Mouse (Mus musculus): ENCODE data around the gene Ric1.
A peak's percentile ranks its signal among the peaks of the same experiment; 100 is the strongest.
"Not testable (repeated sequence)": the region's sequence is repeated elsewhere in the genome, so short reads cannot be mapped to it uniquely, and the experiment has no call there.

Gene Ric1

GRCm38 (mm10) chr19:29534030-29534429, 11.9 kb downstream of the Ric1 start:
- DNase-seq, result no peak

GRCm38 (mm10) chr19:29542256-29542970, 20.3 kb downstream of the Ric1 start:
- no peak for DNase-seq

GRCm38 (mm10) chr19:29544026-29544425, 21.9 kb downstream of the Ric1 start:
- no peak for DNase-seq

GRCm38 (mm10) chr19:29550618-29551017, 28.5 kb downstream of the Ric1 start:
- DNase-seq, result no peak

GRCm38 (mm10) chr19:29551128-29551527, 29.0 kb downstream of the Ric1 start:
- DNase-seq, result no peak

GRCm38 (mm10) chr19:29551980-29552379, 29.9 kb downstream of the Ric1 start:
- DNase-seq, result not testable (repeated sequence)

GRCm38 (mm10) chr19:29557171-29557845, 35.2 kb downstream of the Ric1 start:
- DNase-seq, result not testable (repeated sequence)

GRCm38 (mm10) chr19:29562166-29562565, 40.1 kb downstream of the Ric1 start:
- DNase-seq, result no peak

GRCm38 (mm10) chr19:29562603-29563002, 40.5 kb downstream of the Ric1 start:
- DNase-seq, result no peak

- peak; percentile 48 for DNase-seq
Measured at GRCm38 (mm10) chr19:29563258-29563779, 41.2 kb downstream of the Ric1 start.

- no peak for DNase-seq
Measured at GRCm38 (mm10) chr19:29566512-29566911, 44.4 kb downstream of the Ric1 start.

- DNase-seq, result no peak
Measured at GRCm38 (mm10) chr19:29582439-29582838, 60.4 kb downstream of the Ric1 start.

GRCm38 (mm10) chr19:29583734-29584133, 61.7 kb downstream of the Ric1 start:
- DNase-seq, result no peak

- DNase-seq, result not testable (repeated sequence)
Measured at GRCm38 (mm10) chr19:29593783-29594182, 71.7 kb downstream of the Ric1 start.

GRCm38 (mm10) chr19:29596276-29596675, 74.2 kb downstream of the Ric1 start:
- no peak for DNase-seq

- no peak for DNase-seq
Measured at GRCm38 (mm10) chr19:29596985-29597384, 74.9 kb downstream of the Ric1 start.

GRCm38 (mm10) chr19:29598981-29599380, 76.9 kb downstream of the Ric1 start:
- no peak for DNase-seq

- no peak for DNase-seq
Measured at GRCm38 (mm10) chr19:29603548-29604353, 81.7 kb downstream of the Ric1 start.

GRCm38 (mm10) chr19:29604653-29605052, 82.6 kb downstream of the Ric1 start:
- DNase-seq, result no peak

- no peak for DNase-seq
Measured at GRCm38 (mm10) chr19:29607521-29607920, 85.4 kb downstream of the Ric1 start.

GRCm38 (mm10) chr19:29608212-29608611, 86.1 kb downstream of the Ric1 start:
- DNase-seq, result no peak

- no peak for DNase-seq
Measured at GRCm38 (mm10) chr19:29610907-29611306, 88.8 kb downstream of the Ric1 start.

GRCm38 (mm10) chr19:29612102-29612501, 90.0 kb downstream of the Ric1 start:
- no peak for DNase-seq

Data from right cerebral cortex, postnatal 4 days (tissue).